Mouse (Mus musculus): Measurements from ENCODE around the gene Capsl. TPM values are rescaled to one million over a fixed set of nuclear protein-coding genes. Genes with fewer than 3 reads are reported as not detected.

Gene Capsl
- total RNA-seq, 1 experiment: 10.6 TPM

GRCm38 (mm10) chr15:9472167-9472566 is 36.3 kb downstream of the Capsl start:
- no peak for DNase-seq (ENCODE audit: low read depth, low spot score)
- no peaks in the 10 kb centered on the region for H3K36me3 ChIP-seq (ENCODE audit: control insufficient read depth, insufficient read depth, low read length, poor library complexity, severe bottlenecking)
- no peaks in the 10 kb centered on the region for H3K9me3 ChIP-seq (ENCODE audit: control insufficient read depth, insufficient read depth, low read depth, low read length)
- H3K9ac ChIP-seq (ENCODE audit: insufficient read depth, low read depth, low read length, poor library complexity, severe bottlenecking): no peak overlapping the region
- TF ChIP-seq MAFK (IDR thresholded peaks at IDR 0.05; ENCODE audit: insufficient read depth, low read depth, low read length) (no peak), ZC3H11A (IDR thresholded peaks at IDR 0.05; ENCODE audit: borderline replicate concordance, low read depth, low read length) (no peak), ZNF384 (IDR thresholded peaks at IDR 0.05; ENCODE audit: low read depth, low read length) (no peak)
- H3K27ac ChIP-seq (ENCODE audit: insufficient read depth, low read depth, low read length, poor library complexity, severe bottlenecking): no peak overlapping the region
- in situ Hi-C loops (cut with MboI; ENCODE audit: low sequenced_read_pairs in 2 of 2, unreplicated experiment in 2 of 2): loop anchor here in 1 of 2 experiments (25.0 kb wide), 1 partner anchor 840 kb away; no protein-coding TSS in a partner anchor
- H3K4me1 ChIP-seq (ENCODE audit: control insufficient read depth in 2 of 2, insufficient read depth in 2 of 2, low read length in 2 of 2, poor library complexity in 1 of 2): peaks cover 0 to 1% of the 10 kb centered on the region in 2 experiments; a peak in 1 of 4 replicates
- no peak overlapping the region for H3K4me3 ChIP-seq (ENCODE audit: insufficient read depth in 1 of 2, low read depth in 1 of 2, low read length in 2 of 2, poor library complexity in 1 of 2, severe bottlenecking in 1 of 2)

GRCm38 (mm10) chr15:9472618-9473017 is 36.8 kb downstream of the Capsl start:
- in situ Hi-C loops (cut with MboI; ENCODE audit: low sequenced_read_pairs in 2 of 2, unreplicated experiment in 2 of 2): loop anchor here in 1 of 2 experiments (25.0 kb wide), 1 partner anchor 840 kb away; no protein-coding TSS in a partner anchor
- Histone ChIP-seq H3K4me3 (ENCODE audit: insufficient read depth in 1 of 2, low read depth in 1 of 2, low read length in 2 of 2, poor library complexity in 1 of 2, severe bottlenecking in 1 of 2) (no peak overlapping the region), H3K9ac (ENCODE audit: insufficient read depth, low read depth, low read length, poor library complexity, severe bottlenecking) (no peak overlapping the region), H3K36me3 (ENCODE audit: control insufficient read depth, insufficient read depth, low read length, poor library complexity, severe bottlenecking) (no peaks in the 10 kb centered on the region), H3K9me3 (ENCODE audit: control insufficient read depth, insufficient read depth, low read depth, low read length) (no peaks in the 10 kb centered on the region), H3K4me1 (ENCODE audit: control insufficient read depth in 2 of 2, insufficient read depth in 2 of 2, low read length in 2 of 2, poor library complexity in 1 of 2) (peaks cover 0 to 1% of the 10 kb centered on the region in 2 experiments; a peak in 1 of 4 replicates), H3K27ac (ENCODE audit: insufficient read depth, low read depth, low read length, poor library complexity, severe bottlenecking) (no peak overlapping the region)
- no peak for DNase-seq (ENCODE audit: low read depth, low spot score)
- TF ChIP-seq MAFK (IDR thresholded peaks at IDR 0.05; ENCODE audit: insufficient read depth, low read depth, low read length): no peak
- TF ChIP-seq HCFC1 (IDR thresholded peaks at IDR 0.05; ENCODE audit: borderline replicate concordance, insufficient read depth, low read length): no peak
- TF ChIP-seq ZC3H11A (IDR thresholded peaks at IDR 0.05; ENCODE audit: borderline replicate concordance, low read depth, low read length): no peak
- no peak for TF ChIP-seq CHD2 (IDR thresholded peaks at IDR 0.05; ENCODE audit: low read depth, low read length)
- no peak for TF ChIP-seq ZNF384 (IDR thresholded peaks at IDR 0.05; ENCODE audit: low read depth, low read length)

GRCm38 (mm10) chr15:9473188-9473587 is 37.4 kb downstream of the Capsl start:
- Histone ChIP-seq H3K4me1 (ENCODE audit: control insufficient read depth in 2 of 2, insufficient read depth in 2 of 2, low read length in 2 of 2, poor library complexity in 1 of 2) (no peaks in the 10 kb centered on the region), H3K36me3 (ENCODE audit: control insufficient read depth, insufficient read depth, low read length, poor library complexity, severe bottlenecking) (no peaks in the 10 kb centered on the region), H3K27ac (ENCODE audit: insufficient read depth, low read depth, low read length, poor library complexity, severe bottlenecking) (no peak overlapping the region), H3K4me3 (ENCODE audit: insufficient read depth in 1 of 2, low read depth in 1 of 2, low read length in 2 of 2, poor library complexity in 1 of 2, severe bottlenecking in 1 of 2) (no peak overlapping the region), H3K9me3 (ENCODE audit: control insufficient read depth, insufficient read depth, low read depth, low read length) (no peaks in the 10 kb centered on the region), H3K9ac (ENCODE audit: insufficient read depth, low read depth, low read length, poor library complexity, severe bottlenecking) (no peak overlapping the region)
- in situ Hi-C loops (cut with MboI; ENCODE audit: low sequenced_read_pairs in 2 of 2, unreplicated experiment in 2 of 2): loop anchor here in 1 of 2 experiments (25.0 kb wide), 1 partner anchor 839 kb away; no protein-coding TSS in a partner anchor
- no peak for TF ChIP-seq ZC3H11A (IDR thresholded peaks at IDR 0.05; ENCODE audit: borderline replicate concordance, low read depth, low read length)
- TF ChIP-seq ZNF384 (IDR thresholded peaks at IDR 0.05; ENCODE audit: low read depth, low read length): no peak
- DNase-seq (ENCODE audit: low read depth, low spot score): no peak

GRCm38 (mm10) chr15:9489417-9490118 is 53.7 kb downstream of the Capsl start:
- Histone ChIP-seq H3K4me3 (ENCODE audit: insufficient read depth in 1 of 2, low read depth in 1 of 2, low read length in 2 of 2, poor library complexity in 1 of 2, severe bottlenecking in 1 of 2) (no peak overlapping the region), H3K36me3 (ENCODE audit: control insufficient read depth, insufficient read depth, low read length, poor library complexity, severe bottlenecking) (no peaks in the 10 kb centered on the region), H3K9me3 (ENCODE audit: control insufficient read depth, insufficient read depth, low read depth, low read length) (no peaks in the 10 kb centered on the region), H3K27ac (ENCODE audit: insufficient read depth, low read depth, low read length, poor library complexity, severe bottlenecking) (no peak overlapping the region), H3K4me1 (ENCODE audit: control insufficient read depth in 2 of 2, insufficient read depth in 2 of 2, low read length in 2 of 2, poor library complexity in 1 of 2) (no peaks in the 10 kb centered on the region), H3K9ac (ENCODE audit: insufficient read depth, low read depth, low read length, poor library complexity, severe bottlenecking) (no peak overlapping the region)
- in situ Hi-C loops (cut with MboI; ENCODE audit: low sequenced_read_pairs in 2 of 2, unreplicated experiment in 2 of 2): no loop called here
- DNase-seq (ENCODE audit: low read depth, low spot score): no peak
- TF ChIP-seq ZNF384 (IDR thresholded peaks at IDR 0.05; ENCODE audit: low read depth, low read length) (no peak), MAFK (IDR thresholded peaks at IDR 0.05; ENCODE audit: insufficient read depth, low read depth, low read length) (no peak), HCFC1 (IDR thresholded peaks at IDR 0.05; ENCODE audit: borderline replicate concordance, insufficient read depth, low read length) (no peak), CHD2 (IDR thresholded peaks at IDR 0.05; ENCODE audit: low read depth, low read length) (no peak), ZC3H11A (IDR thresholded peaks at IDR 0.05; ENCODE audit: borderline replicate concordance, low read depth, low read length) (no peak)

Measured in ES-E14 (cell line).